Mouse (Mus musculus) lung, postnatal 14 days (tissue): Measurements from ENCODE around the gene Smap1.
"Not testable (repeated sequence)": the region's sequence is repeated elsewhere in the genome, so short reads cannot be mapped to it uniquely, and the experiment has no call there.

ENCODE experiments used
- DNase-seq: peaks from one replicate; pipeline ENCODE4 v3.0.0; 2021

Smap1 gene

DNA sequence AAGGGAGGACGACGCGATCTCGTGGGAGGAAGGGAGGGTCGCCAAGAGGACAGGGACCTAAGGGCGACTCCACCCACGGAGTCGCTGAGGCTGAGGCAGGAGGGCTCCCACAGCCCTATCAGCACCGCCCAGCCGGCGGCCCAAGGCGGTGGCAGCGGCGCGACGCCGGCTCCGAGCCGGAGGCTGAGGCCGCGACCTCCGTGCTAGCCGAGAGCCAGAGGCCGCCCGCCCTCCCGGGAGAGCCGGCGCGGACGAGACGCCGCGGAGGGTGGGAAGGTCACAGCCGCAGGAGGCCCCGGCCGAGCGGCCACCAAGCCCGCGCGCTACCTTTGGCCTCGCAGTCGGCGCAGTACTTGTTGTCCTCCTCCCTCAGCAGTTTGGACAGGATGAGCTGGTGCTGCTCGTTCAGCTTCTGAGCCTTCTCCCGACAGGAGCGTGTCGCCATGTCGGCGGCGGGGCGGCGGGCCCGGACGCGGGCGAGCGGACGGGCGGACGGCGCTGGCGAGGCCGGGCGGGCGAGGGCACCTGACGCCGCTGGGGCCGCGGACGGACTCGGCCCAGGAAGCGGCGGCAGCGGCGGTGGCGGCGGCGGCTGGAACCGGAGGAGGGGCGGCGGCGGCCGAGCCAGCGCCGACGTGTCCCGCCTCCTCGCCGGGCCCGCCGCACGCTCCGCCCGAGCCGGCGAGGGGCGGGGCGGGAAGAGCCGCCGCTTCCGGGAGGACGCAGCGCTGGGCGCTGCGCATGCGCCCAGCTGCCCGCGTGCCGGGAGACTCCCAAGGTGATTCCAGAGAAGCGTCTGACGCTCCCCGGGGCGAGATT lies at the start of gene Smap1:
TSS of gene Smap1 (minus strand) at position 607 of the 819 bp plus-strand sequence.
- peak; percentile 82 for DNase-seq

GRCm38 (mm10) chr1:23971159-23971558 lies 49.0 kb upstream of the Smap1 start:
- not testable (repeated sequence) for DNase-seq

- no peak for DNase-seq
Measured at GRCm38 (mm10) chr1:23968027-23968725, 46.1 kb upstream of the Smap1 start.

DNA sequence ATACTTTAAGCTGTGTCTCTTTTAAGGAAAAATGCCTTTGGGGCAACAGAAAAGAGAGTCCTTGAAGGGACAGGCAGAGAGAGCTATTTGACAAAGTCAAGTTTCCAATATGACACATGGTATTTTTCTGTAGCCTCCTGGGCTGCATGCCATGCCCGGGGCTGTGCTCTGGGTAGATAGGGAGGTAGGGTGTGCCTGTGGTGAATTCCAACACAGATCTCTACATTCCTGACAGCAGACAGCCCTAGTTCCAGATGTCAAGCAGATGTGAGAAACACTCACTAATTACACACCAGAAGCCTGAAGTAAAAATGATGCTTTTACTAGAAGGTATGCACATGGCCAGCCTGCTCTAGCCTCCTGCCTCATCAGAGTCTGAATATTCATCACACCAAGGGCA lies 44.1 kb upstream of the Smap1 start:
- no peak for DNase-seq

DNA sequence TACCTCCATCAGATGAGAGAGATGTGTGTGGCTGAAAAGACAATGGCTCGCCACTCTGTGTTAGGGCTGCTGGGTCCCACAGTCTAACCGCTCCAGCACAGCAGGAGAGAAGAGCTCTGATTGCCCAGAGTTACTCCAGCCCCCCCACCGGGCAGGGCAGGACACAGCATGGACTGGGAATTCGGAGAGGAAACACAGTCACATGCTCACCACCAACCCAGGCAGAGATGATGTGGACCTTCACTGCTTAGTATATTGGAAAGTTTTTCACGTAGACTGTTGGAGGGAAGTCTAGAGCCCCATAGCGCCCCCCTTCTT lies 37.3 kb upstream of the Smap1 start:
- DNase-seq = no peak

DNA sequence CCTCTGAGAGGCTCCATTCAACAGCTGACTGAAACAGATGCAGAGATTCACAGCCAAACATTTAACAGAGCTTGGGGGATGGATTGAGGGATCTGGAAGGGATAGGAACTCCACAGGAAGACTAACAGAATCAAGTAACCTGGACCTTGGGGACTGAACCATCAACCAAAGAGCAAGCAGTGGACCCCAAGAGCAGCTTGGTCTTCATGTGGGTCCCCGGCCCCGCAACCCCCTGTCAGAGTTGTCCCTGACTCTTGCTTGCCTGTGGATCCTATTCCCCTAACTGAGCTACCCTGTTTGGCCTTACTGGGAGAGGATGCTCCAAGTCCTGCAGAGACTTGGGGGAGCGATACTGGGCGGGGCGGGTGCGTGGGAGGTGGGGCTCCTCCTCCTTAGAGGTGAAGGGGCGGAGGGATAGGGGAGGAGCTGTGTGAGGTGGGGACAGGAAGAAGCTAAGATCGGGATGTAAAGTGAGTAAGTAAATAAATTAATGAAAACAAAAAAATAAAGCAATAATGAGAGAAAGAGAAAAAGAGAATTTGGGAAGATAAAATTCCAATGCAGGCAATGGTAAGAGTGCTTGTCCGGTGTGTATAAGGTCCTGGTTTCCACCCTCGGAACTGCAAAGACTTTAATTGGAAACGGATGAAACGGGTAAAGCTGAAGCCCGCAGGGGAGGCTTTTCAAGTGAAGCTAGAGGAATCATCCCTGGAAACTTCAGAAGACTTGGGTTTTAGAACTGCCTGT lies 36.7 kb upstream of the Smap1 start:
- no peak for DNase-seq

DNA sequence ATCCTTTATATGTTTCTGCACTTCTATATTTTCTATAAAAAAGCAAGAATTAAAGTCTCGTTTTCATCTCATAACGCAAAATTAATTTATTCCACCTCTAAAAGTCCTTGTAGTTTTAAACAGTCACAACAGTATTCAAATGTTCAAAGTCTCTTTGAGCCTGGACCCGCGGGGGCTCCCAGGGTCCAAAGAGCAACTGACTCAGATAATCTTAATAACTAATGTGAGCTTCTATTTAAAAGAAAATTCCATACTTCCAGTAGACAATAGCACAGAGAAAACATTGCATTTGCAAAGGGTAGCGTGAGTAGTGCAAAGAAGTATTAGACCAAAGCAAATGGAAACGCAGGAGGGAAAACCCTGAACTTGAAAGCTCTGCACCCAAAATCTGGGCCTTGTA lies 36.0 kb upstream of the Smap1 start:
- DNase-seq = no peak

DNA sequence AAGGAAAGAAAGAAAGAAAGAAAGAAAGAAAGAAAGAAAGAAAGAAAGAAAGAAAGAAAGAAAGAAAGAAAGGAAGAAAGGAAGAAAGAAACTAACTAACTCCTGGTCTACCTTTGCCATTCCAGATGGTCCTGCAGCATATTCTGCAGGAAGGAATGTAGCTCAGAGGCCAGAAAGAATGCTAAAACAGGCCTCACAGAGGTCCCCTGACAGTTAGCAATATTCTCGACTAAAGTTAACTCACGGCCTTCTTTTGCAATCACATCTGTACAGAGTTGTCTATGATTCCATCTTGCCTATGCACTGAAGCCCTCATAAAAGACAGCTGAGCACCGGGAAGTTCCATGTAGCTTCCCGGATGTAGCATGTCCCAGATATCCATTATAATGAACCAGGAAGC lies 33.4 kb upstream of the Smap1 start:
- no peak for DNase-seq

DNA sequence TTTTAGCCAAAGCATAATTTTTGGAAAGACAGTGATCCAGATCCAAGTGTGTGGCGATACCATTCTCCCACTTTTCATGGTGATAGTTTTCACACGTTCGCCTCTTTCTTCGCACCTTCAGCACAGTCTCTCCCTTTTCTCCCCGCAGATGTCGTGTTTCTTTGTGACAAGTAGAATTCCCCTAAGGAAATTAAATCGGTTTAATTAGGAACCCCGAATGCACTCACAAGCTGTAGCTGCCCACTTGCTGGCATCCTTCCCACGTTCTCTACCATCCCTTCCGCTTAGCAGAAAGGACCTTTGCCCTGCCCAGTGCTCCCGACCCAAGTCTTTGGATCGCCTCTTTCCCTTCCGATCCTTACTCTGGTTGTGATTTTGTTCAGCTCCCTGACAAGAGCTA lies 31.8 kb upstream of the Smap1 start:
- DNase-seq = no peak

DNA sequence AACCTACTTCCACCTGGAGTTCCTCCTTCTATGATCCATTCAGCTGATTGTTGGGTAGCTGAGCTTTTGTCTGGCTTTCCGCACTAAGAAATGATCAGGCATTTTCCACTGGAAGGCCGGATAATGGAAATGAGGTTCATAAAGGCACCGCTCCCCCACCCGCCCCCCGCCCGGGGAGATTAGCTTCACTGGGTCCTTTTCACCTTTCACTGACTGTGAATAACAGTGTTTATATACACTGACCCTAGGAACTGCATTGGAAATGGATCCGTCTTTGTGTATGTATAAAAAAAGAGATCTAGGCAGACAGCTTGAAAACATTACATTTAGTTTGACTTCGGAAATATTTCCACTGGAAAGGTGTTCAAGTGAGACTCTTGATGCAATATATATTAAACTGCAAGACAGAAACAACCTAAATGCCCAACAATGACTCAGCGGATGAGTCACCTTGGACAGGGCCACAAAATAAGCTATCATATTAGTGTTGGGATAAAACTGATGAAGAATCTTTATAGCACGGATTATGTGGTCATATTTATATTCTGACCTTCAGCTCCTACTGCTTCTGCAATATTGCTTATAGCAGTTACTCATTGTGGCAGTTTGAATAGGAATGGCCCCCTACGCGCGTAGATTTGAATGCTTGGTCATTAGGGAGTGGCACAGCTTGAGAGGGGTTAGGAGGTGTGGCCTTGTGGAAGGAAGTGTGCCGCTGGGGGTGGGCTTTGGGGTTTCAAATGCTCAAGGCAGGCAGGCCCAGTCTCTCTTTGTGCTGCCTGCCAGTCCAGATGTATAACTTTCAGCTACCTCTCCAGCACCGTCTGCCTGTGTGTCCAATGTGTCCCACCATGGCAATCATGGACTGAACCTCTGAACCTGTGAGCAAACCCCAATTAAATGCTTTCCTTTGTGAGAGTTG lies 26.9 kb upstream of the Smap1 start:
- no peak for DNase-seq

GRCm38 (mm10) chr1:23948290-23948689 lies 26.2 kb upstream of the Smap1 start:
- no peak for DNase-seq

DNA sequence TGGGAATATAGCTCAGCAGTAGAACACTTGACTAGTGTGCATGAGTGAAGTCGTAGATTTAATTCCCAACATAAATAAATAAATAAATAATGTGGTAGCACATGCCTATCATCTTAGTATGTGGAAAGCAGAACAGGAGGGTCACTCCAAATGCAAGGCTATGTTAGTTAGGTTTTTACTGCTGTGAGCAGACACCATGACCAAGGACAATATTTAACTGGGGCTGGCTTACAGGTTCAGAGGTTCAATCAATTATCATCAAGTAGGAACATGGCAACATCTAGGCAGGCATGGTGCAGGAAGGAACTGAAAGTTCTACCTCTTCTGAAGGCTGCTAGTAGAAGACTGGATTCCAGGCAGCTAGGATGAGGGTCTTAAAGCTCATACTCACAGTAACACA lies 22.0 kb upstream of the Smap1 start:
- no peak for DNase-seq

GRCm38 (mm10) chr1:23943146-23943940 lies 21.2 kb upstream of the Smap1 start:
- no peak for DNase-seq

- no peak for DNase-seq
Measured at GRCm38 (mm10) chr1:23935408-23935762, 13.3 kb upstream of the Smap1 start.

- DNase-seq = no peak
Measured at GRCm38 (mm10) chr1:23934669-23935407, 12.7 kb upstream of the Smap1 start.

GRCm38 (mm10) chr1:23929410-23929809 lies 7.3 kb upstream of the Smap1 start:
- DNase-seq = no peak

DNA sequence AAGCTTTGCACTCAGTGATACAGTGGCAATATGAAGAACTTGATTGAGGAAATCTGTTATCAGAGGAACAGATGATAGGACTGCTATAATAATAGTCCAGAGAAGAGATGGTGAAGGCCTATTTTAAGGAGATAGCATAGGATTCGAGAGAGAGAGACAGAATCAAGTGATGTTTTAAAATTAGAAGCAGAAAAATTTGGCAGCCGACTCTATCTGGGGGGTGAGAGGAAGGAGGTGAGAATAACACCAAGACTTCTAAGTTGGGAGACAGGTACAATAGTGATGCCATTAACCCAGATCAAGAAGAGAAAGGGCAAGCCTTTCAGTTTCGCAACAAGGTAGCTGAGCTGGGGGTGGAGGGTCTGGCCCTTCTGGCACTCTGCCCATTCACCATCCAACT lies 6.3 kb upstream of the Smap1 start:
- no peak for DNase-seq

DNA sequence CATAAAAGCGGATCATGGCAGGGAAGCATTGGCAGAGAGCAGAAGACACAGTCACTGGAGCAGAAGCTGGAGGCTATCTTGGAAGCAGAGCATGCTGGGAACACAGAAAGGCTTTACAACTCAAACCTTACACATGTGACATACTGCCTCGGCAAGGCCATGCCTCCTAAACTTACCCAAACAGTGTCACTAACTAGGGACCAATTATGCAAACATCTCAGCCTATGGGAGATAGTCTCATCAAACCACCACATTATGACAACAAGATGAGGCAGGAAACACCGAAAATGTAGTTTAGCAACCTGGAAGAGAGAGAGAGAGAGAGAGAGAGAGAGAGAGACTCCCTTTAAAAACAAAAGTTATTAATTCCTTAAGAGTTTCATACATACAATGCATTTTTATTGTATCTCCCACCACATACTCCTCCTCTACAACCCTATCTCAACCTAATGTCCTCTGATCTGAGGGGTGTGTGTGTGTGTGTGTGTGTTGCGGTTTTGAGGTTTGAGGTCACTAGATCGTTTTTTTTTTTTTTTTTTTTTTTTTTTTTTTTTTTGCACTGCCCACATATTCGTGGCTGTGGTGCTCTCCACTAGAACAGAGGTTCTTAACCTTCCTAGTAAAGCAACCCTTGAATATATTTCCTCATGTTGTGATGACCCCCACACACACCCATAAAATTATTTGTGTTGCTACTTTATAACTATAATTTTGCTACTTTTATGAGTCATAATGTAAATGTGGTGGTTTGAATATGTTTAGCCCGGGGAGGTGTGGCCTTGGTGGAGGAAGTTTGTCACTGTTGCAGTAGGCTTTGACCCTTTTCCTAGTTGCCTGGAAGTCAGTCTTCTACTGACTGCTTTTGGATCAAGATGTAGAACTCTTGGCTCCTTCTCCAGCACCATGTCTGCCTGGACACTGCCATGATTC lies 1.9 kb upstream of the Smap1 start:
- no peak for DNase-seq

DNA sequence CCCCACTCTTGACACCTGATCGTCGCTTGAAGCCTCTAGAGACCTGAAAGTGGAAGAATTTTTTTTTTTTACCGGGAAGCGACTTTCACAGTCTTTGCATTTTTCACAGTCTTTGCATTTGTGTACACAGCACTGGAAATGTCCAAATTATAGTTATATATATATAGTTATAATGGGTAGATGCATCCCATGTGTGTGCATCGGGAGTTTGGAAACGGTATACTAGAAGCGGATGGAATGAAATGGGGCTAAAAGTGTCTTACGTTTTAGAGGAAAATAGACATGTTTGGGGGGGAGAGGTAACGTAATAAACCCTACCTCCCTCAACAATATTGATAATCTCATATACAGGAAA lies 390 bp upstream of the Smap1 start:
- DNase-seq = no peak

GRCm38 (mm10) chr1:23920275-23920674 lies 1.8 kb downstream of the Smap1 start:
- DNase-seq = peak; percentile 11
